Mouse (Mus musculus): ENCODE results near the gene Pgpep1l. TPM values are rescaled to one million over a fixed set of nuclear protein-coding genes. Genes with fewer than 3 reads are reported as not detected.

The Pgpep1l gene
- polyA plus RNA-seq, 1 experiment from 2014 or later = not detected

- Histone ChIP-seq H3K4me1 (ENCODE audit: control insufficient read depth, insufficient read depth, low read length) (peaks cover 10% of the 10 kb centered on the region), H3K27ac (ENCODE audit: low read depth, low read length) (no peak overlapping the region), H3K27me3 (replicated peaks; ENCODE audit: control insufficient read depth, insufficient read depth, low read length) (0 out of 2 replicates have a peak, but pooled peaks cover 2% of the 10 kb centered on the region), H3K4me3 (ENCODE audit: low read depth, low read length) (no peak overlapping the region), H3K36me3 (ENCODE audit: control insufficient read depth, insufficient read depth, low read length) (no peaks in the 10 kb centered on the region), H3K9ac (ENCODE audit: low read length) (no peak overlapping the region), H3K9me3 (replicated peaks; ENCODE audit: control insufficient read depth, low read length) (no peaks in the 10 kb centered on the region), H3K4me2 (ENCODE audit: low read length) (no peak overlapping the region)
- DNase-seq (ENCODE audit: low spot score) (no peak), ATAC-seq (no peak)
- 82% methylated on average over 6 of the region's 6 CpGs for WGBS
Measured at GRCm38 (mm10) chr7:68259523-68260081, 4.4 kb downstream of the Pgpep1l start.

- H3K4me2 ChIP-seq (ENCODE audit: low read length) = no peak overlapping the region
- H3K4me1 ChIP-seq (ENCODE audit: control insufficient read depth, insufficient read depth, low read length) = no peaks in the 10 kb centered on the region
- H3K36me3 ChIP-seq (ENCODE audit: control insufficient read depth, insufficient read depth, low read length) = no peaks in the 10 kb centered on the region
- WGBS = 79% methylated on average over 17 of the region's 17 CpGs
- no peaks in the 10 kb centered on the region for H3K9me3 ChIP-seq (replicated peaks; ENCODE audit: control insufficient read depth, low read length)
- H3K9ac ChIP-seq (ENCODE audit: low read length) = no peak overlapping the region
- H3K4me3 ChIP-seq (ENCODE audit: low read depth, low read length) = no peak overlapping the region
- ATAC-seq = no peak
- H3K27me3 ChIP-seq (replicated peaks; ENCODE audit: control insufficient read depth, insufficient read depth, low read length) = no peaks in the 10 kb centered on the region
- DNase-seq (ENCODE audit: low spot score) = no peak
- H3K27ac ChIP-seq (ENCODE audit: low read depth, low read length) = no peak overlapping the region
Measured at GRCm38 (mm10) chr7:68258326-68259150, 5.5 kb downstream of the Pgpep1l start.

DNA sequence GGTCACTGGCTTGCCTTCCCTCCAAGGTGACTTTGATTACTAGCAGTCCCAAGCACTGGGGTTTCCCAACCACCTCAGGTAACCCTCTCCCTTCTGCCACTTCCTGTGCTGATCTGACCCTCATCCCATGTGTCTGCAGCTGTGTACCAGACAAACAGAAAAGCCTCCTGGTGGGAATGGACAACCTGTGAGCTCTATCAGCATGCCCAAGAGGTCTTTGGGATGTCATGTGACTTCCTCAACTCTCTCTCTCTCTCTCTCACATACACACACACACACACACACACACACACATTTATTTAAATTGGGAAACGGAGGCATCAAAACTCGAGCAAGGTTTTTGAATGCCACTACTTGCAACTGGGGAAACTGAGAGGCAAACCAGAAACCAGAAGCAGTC, 6.3 kb downstream of the Pgpep1l start:
- H3K4me2 ChIP-seq (ENCODE audit: low read length) = no peak overlapping the region
- no peak overlapping the region for H3K4me3 ChIP-seq (ENCODE audit: low read depth, low read length)
- H3K9ac ChIP-seq (ENCODE audit: low read length) = no peak overlapping the region
- WGBS = 51% methylated on average over 2 of the region's 2 CpGs
- H3K4me1 ChIP-seq (ENCODE audit: control insufficient read depth, insufficient read depth, low read length) = no peaks in the 10 kb centered on the region
- no peaks in the 10 kb centered on the region for H3K9me3 ChIP-seq (replicated peaks; ENCODE audit: control insufficient read depth, low read length)
- ATAC-seq (no peak), DNase-seq (ENCODE audit: low spot score) (no peak)
- H3K27me3 ChIP-seq (replicated peaks; ENCODE audit: control insufficient read depth, insufficient read depth, low read length) = no peaks in the 10 kb centered on the region
- H3K27ac ChIP-seq (ENCODE audit: low read depth, low read length) = no peak overlapping the region
- H3K36me3 ChIP-seq (ENCODE audit: control insufficient read depth, insufficient read depth, low read length) = no peaks in the 10 kb centered on the region

DNA sequence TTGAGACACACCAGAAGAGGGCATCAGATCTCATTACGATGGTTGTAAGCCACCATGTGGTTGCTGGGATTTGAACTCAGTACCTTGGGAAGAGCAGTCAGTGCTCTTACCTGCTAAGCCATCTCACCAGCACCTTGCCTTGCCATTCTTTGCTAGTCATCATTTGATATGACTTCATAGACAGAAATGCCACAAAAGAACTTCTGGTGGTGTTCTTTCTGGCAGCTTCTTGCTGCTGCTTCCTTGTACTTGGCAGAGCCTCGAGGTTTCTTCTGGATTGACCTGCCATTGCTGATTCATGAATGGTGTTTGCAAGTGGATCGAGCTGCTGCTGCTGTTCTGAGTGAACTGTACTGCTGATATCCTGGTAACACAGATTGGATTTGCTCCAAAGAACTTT, 13.1 kb downstream of the Pgpep1l start:
- H3K9me3 ChIP-seq (replicated peaks; ENCODE audit: control insufficient read depth, low read length) = no peaks in the 10 kb centered on the region
- no peak overlapping the region for H3K4me2 ChIP-seq (ENCODE audit: low read length)
- no peaks in the 10 kb centered on the region for H3K4me1 ChIP-seq (ENCODE audit: control insufficient read depth, insufficient read depth, low read length)
- H3K9ac ChIP-seq (ENCODE audit: low read length) = no peak overlapping the region
- no peak overlapping the region for H3K4me3 ChIP-seq (ENCODE audit: low read depth, low read length)
- 89% methylated on average over 3 of the region's 3 CpGs for WGBS
- no peaks in the 10 kb centered on the region for H3K36me3 ChIP-seq (ENCODE audit: control insufficient read depth, insufficient read depth, low read length)
- no peak overlapping the region for H3K27ac ChIP-seq (ENCODE audit: low read depth, low read length)
- DNase-seq (ENCODE audit: low spot score) (no peak), ATAC-seq (no peak)
- no peaks in the 10 kb centered on the region for H3K27me3 ChIP-seq (replicated peaks; ENCODE audit: control insufficient read depth, insufficient read depth, low read length)

- H3K9ac ChIP-seq (ENCODE audit: low read length) = no peak overlapping the region
- H3K4me1 ChIP-seq (ENCODE audit: control insufficient read depth, insufficient read depth, low read length) = no peaks in the 10 kb centered on the region
- ATAC-seq = no peak
- H3K4me2 ChIP-seq (ENCODE audit: low read length) = no peak overlapping the region
- no peaks in the 10 kb centered on the region for H3K9me3 ChIP-seq (replicated peaks; ENCODE audit: control insufficient read depth, low read length)
- 88% methylated on average over 1 of the region's 1 CpGs for WGBS
- no peak overlapping the region for H3K27ac ChIP-seq (ENCODE audit: low read depth, low read length)
- no peak overlapping the region for H3K4me3 ChIP-seq (ENCODE audit: low read depth, low read length)
- no peak for DNase-seq (ENCODE audit: low spot score)
- no peaks in the 10 kb centered on the region for H3K36me3 ChIP-seq (ENCODE audit: control insufficient read depth, insufficient read depth, low read length)
- H3K27me3 ChIP-seq (replicated peaks; ENCODE audit: control insufficient read depth, insufficient read depth, low read length) = no peaks in the 10 kb centered on the region
Measured at GRCm38 (mm10) chr7:68250411-68250810, 13.6 kb downstream of the Pgpep1l start.

DNA sequence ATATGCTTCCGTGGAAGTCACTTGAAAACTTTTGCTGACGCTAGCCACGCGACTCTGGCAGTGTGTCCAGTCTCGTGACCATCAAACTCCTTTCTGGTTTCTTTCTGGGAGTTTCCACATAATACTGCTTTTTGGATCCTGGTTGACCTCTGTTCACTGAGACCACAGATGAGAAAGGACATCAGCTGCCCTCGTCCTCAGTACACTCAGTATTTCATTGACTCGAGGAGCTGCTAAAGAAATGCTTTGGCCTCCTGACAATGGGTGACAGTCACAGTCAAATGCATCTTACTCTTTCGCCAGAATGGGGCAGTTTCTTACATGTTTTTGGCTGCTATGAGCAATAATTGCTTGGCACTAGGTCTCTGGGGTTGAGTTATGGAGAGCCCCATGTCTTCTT, 17.8 kb downstream of the Pgpep1l start:
- no peak for ATAC-seq
- Histone ChIP-seq H3K4me1 (ENCODE audit: control insufficient read depth, insufficient read depth, low read length) (no peaks in the 10 kb centered on the region), H3K9ac (ENCODE audit: low read length) (no peak overlapping the region), H3K4me2 (ENCODE audit: low read length) (no peak overlapping the region), H3K27me3 (replicated peaks; ENCODE audit: control insufficient read depth, insufficient read depth, low read length) (no peaks in the 10 kb centered on the region), H3K36me3 (ENCODE audit: control insufficient read depth, insufficient read depth, low read length) (no peaks in the 10 kb centered on the region), H3K4me3 (ENCODE audit: low read depth, low read length) (no peak overlapping the region), H3K27ac (ENCODE audit: low read depth, low read length) (no peak overlapping the region), H3K9me3 (replicated peaks; ENCODE audit: control insufficient read depth, low read length) (no peaks in the 10 kb centered on the region)
- DNase-seq (ENCODE audit: low spot score) = no peak
- WGBS = 84% methylated on average over 8 of the region's 8 CpGs

GRCm38 (mm10) chr7:68245681-68246080, 18.4 kb downstream of the Pgpep1l start:
- no peaks in the 10 kb centered on the region for H3K36me3 ChIP-seq (ENCODE audit: control insufficient read depth, insufficient read depth, low read length)
- 50% methylated on average over 4 of the region's 4 CpGs for WGBS
- no peaks in the 10 kb centered on the region for H3K27me3 ChIP-seq (replicated peaks; ENCODE audit: control insufficient read depth, insufficient read depth, low read length)
- H3K9me3 ChIP-seq (replicated peaks; ENCODE audit: control insufficient read depth, low read length) = no peaks in the 10 kb centered on the region
- H3K4me1 ChIP-seq (ENCODE audit: control insufficient read depth, insufficient read depth, low read length) = no peaks in the 10 kb centered on the region
- no peak for DNase-seq (ENCODE audit: low spot score)
- H3K4me3 ChIP-seq (ENCODE audit: low read depth, low read length) = no peak overlapping the region
- ATAC-seq = no peak
- no peak overlapping the region for H3K27ac ChIP-seq (ENCODE audit: low read depth, low read length)
- no peak overlapping the region for H3K4me2 ChIP-seq (ENCODE audit: low read length)
- no peak overlapping the region for H3K9ac ChIP-seq (ENCODE audit: low read length)

GRCm38 (mm10) chr7:68241205-68241604, 22.8 kb downstream of the Pgpep1l start:
- Histone ChIP-seq H3K4me1 (ENCODE audit: control insufficient read depth, insufficient read depth, low read length) (no peaks in the 10 kb centered on the region), H3K4me2 (ENCODE audit: low read length) (no peak overlapping the region), H3K36me3 (ENCODE audit: control insufficient read depth, insufficient read depth, low read length) (no peaks in the 10 kb centered on the region), H3K27ac (ENCODE audit: low read depth, low read length) (no peak overlapping the region), H3K9ac (ENCODE audit: low read length) (no peak overlapping the region), H3K9me3 (replicated peaks; ENCODE audit: control insufficient read depth, low read length) (no peaks in the 10 kb centered on the region), H3K27me3 (replicated peaks; ENCODE audit: control insufficient read depth, insufficient read depth, low read length) (no peaks in the 10 kb centered on the region), H3K4me3 (ENCODE audit: low read depth, low read length) (no peak overlapping the region)
- 87% methylated on average over 9 of the region's 9 CpGs for WGBS
- ATAC-seq (no peak), DNase-seq (ENCODE audit: low spot score) (no peak)

- 74% methylated on average over 11 of the region's 11 CpGs for WGBS
- no peak overlapping the region for H3K27ac ChIP-seq (ENCODE audit: low read depth, low read length)
- no peak overlapping the region for H3K4me2 ChIP-seq (ENCODE audit: low read length)
- H3K9me3 ChIP-seq (replicated peaks; ENCODE audit: control insufficient read depth, low read length) = no peaks in the 10 kb centered on the region
- ATAC-seq (no peak), DNase-seq (ENCODE audit: low spot score) (no peak)
- no peaks in the 10 kb centered on the region for H3K36me3 ChIP-seq (ENCODE audit: control insufficient read depth, insufficient read depth, low read length)
- no peaks in the 10 kb centered on the region for H3K27me3 ChIP-seq (replicated peaks; ENCODE audit: control insufficient read depth, insufficient read depth, low read length)
- H3K4me1 ChIP-seq (ENCODE audit: control insufficient read depth, insufficient read depth, low read length) = no peaks in the 10 kb centered on the region
- H3K9ac ChIP-seq (ENCODE audit: low read length) = no peak overlapping the region
- H3K4me3 ChIP-seq (ENCODE audit: low read depth, low read length) = no peak overlapping the region
Measured at GRCm38 (mm10) chr7:68239220-68239827, 24.7 kb downstream of the Pgpep1l start.

Data from forebrain, embryonic 14.5 days (tissue).